Mouse (Mus musculus) lung, adult 2 months (tissue): ENCODE data around the gene Fbxw11.

Source experiments
- CTCF ChIP-seq: fragments of 200-500 bp; IDR thresholded peaks from 2 replicates; pipeline ENCODE4 v1.5.1; 2011; ENCODE audit warnings: mild to moderate bottlenecking, low read length, control low read depth; ENCODE audit not compliant: insufficient read depth
- POLR2A ChIP-seq: fragments of 200-500 bp; IDR thresholded peaks from 2 replicates; pipeline ENCODE4 v1.6.1; 2011; ENCODE audit warnings: low read depth, mild to moderate bottlenecking, control low read depth, low read length, borderline replicate concordance; ENCODE audit errors: extremely low read depth

DNA sequence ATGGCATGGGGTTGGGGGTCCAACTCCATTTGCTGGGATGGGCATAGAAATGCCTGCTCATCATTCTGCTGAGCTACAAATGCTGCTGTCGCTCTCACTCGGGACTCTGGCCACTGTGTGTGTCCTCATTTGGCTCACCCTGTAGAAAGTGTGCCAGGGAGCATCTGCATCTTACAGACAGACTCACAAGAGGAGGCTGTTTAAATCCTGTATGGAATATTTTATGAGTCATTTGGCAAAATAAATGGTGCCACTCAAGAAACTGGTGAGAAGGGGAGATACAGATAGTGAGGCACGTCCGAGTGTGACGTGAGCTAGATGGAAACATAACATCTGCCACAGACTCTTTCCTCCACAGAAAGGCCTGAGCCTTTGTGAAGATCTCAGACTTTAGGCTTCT is 95.2 kb downstream of the Fbxw11 start:
- TF ChIP-seq CTCF (no peak), POLR2A (no peak)
